Mouse (Mus musculus) megakaryocyte, embryonic 14.5 days (primary cell): ENCODE results near the gene 1810065E05Rik.

Experiments used
- FLI1 ChIP-seq: IDR thresholded peaks from 2 replicates; pipeline ENCODE4 v1.6.1; 2012; ENCODE audit warnings: low read length, inconsistent platforms, mixed read lengths
- GATA1 ChIP-seq: IDR thresholded peaks from 3 replicates; pipeline ENCODE4 v1.6.1; 2012; ENCODE audit warnings: mixed read lengths, low read length, inconsistent platforms, borderline replicate concordance

- TF ChIP-seq FLI1 (no peak), GATA1 (no peak)
These were observed 32.7 kb downstream of the 1810065E05Rik start for GRCm38 (mm10) chr11:58453592-58453991.
